Mouse (Mus musculus) lung, postnatal 0 days (tissue): ENCODE data around the gene Dusp9. TPM values are rescaled to one million over a fixed set of nuclear protein-coding genes. Genes with fewer than 3 reads are reported as not detected.
A peak's percentile ranks its signal among the peaks of the same experiment; 100 is the strongest.

ENCODE experiments used
- ATAC-seq: fragments of 200-750 bp; cut with Nextera tagmentation; 2 replicates; pipeline ENCODE4 v1.8.0; 2017; ENCODE audit warnings: moderate library complexity
- DNase-seq: peaks from one replicate; pipeline ENCODE4 v3.0.0-alpha.2; 2016; ENCODE audit warnings: low spot score
- H3K27ac ChIP-seq: fragments of 300-500 bp; sonication (generic); 2 replicates; pipeline ENCODE4 v1.5.1; 2014; ENCODE audit warnings: antibody characterized with exemption, mild to moderate bottlenecking, low read length, mixed read lengths
- H3K27me3 ChIP-seq: fragments of 300-500 bp; sonication (generic); replicated peaks from 2 replicates; pipeline ENCODE4 v1.6.1; 2014; ENCODE audit warnings: low read length, mixed read lengths; ENCODE audit not compliant: insufficient read depth
- H3K36me3 ChIP-seq: fragments of 300-500 bp; sonication (generic); 2 replicates; pipeline ENCODE4 v1.6.1; 2014; ENCODE audit warnings: low read length, mixed read lengths; ENCODE audit not compliant: insufficient read depth
- H3K4me1 ChIP-seq: fragments of 300-500 bp; sonication (generic); 2 replicates; pipeline ENCODE4 v1.6.1; 2014; ENCODE audit warnings: antibody characterized with exemption, low read depth, low read length, mixed read lengths; ENCODE audit not compliant: insufficient read depth
- H3K4me2 ChIP-seq: fragments of 300-500 bp; sonication (generic); replicated peaks from 2 replicates; pipeline ENCODE4 v1.6.1; 2014; ENCODE audit warnings: low read depth, mild to moderate bottlenecking, low read length, moderate library complexity, mixed read lengths
- H3K4me3 ChIP-seq: fragments of 300-500 bp; sonication (generic); 2 replicates; pipeline ENCODE4 v1.5.1; 2014; ENCODE audit warnings: low read depth, low read length
- H3K9ac ChIP-seq: fragments of 300-500 bp; sonication (generic); replicated peaks from 2 replicates; pipeline ENCODE4 v1.6.1; 2014; ENCODE audit warnings: low read depth, mild to moderate bottlenecking
- H3K9me3 ChIP-seq: fragments of 300-500 bp; sonication (generic); 2 replicates; pipeline ENCODE4 v1.6.1; 2016; ENCODE audit warnings: low read length, mixed read lengths
- CTCF ChIP-seq: IDR thresholded peaks from 2 replicates; pipeline ENCODE4 v1.5.1; 2016; ENCODE audit warnings: antibody characterized with exemption, mild to moderate bottlenecking
- EP300 ChIP-seq: IDR thresholded peaks from 2 replicates; pipeline ENCODE4 v1.6.1; 2016; ENCODE audit warnings: antibody characterized with exemption, mild to moderate bottlenecking, control low read depth
- WGBS: fragments of 180-500 bp; shearing (Covaris S2); extraction: QIAGEN DNeasy Blood & Tissue Kit; methylation state at CpG from one replicate; pipeline ENCODE4 v1.1.7; 2014; 5-methylcytosine and 5-hydroxymethylcytosine counted together
- polyA plus RNA-seq: library from polyadenylated mRNA; unstranded; fragments of >200 nt; fragmentation: Nextera tagmentation; extraction: Ambion mirVana; gene quantifications from 2 replicates; pipeline ENCODE4 v1.2.1, GENCODE M21; 2015

The Dusp9 gene
- polyA plus RNA-seq, 1 experiment from 2014 or later: 2.2 TPM

- Histone ChIP-seq H3K4me2 (no peak overlapping the region), H3K9me3 (no peaks in the 10 kb centered on the region), H3K9ac (no peak overlapping the region), H3K27ac (no peak overlapping the region), H3K4me1 (no peaks in the 10 kb centered on the region), H3K27me3 (no peaks in the 10 kb centered on the region), H3K4me3 (no peak overlapping the region), H3K36me3 (no peaks in the 10 kb centered on the region)
- 96% methylated on average over 1 of the region's 1 CpGs for WGBS
- TF ChIP-seq CTCF: no peak
- no peak for TF ChIP-seq EP300
- DNase-seq (no peak), ATAC-seq (no peak)
These were observed 23.3 kb upstream of the Dusp9 start for GRCm38 (mm10) chrX:73615876-73616275.

- no peak for DNase-seq
- Histone ChIP-seq H3K27me3 (no peaks in the 10 kb centered on the region), H3K36me3 (no peaks in the 10 kb centered on the region), H3K4me3 (no peak overlapping the region), H3K9me3 (no peaks in the 10 kb centered on the region), H3K4me2 (no peak overlapping the region), H3K27ac (no peak overlapping the region), H3K9ac (no peak overlapping the region), H3K4me1 (no peaks in the 10 kb centered on the region)
- no peak for TF ChIP-seq EP300
- no peak for TF ChIP-seq CTCF
- peak; percentile 30; the same call in 1 of the 2 replicates for ATAC-seq
These were observed 19.8 kb upstream of the Dusp9 start for GRCm38 (mm10) chrX:73619401-73619800.

- 65% methylated on average over 2 of the region's 2 CpGs for WGBS
- no peaks in the 10 kb centered on the region for H3K27me3 ChIP-seq
- H3K4me2 ChIP-seq: no peak overlapping the region
- no peaks in the 10 kb centered on the region for H3K9me3 ChIP-seq
- no peak overlapping the region for H3K4me3 ChIP-seq
- H3K36me3 ChIP-seq: no peaks in the 10 kb centered on the region
- ATAC-seq (no peak), DNase-seq (peak; percentile 19)
- no peak overlapping the region for H3K9ac ChIP-seq
- TF ChIP-seq CTCF: no peak
- TF ChIP-seq EP300: no peak
- no peak overlapping the region for H3K27ac ChIP-seq
- H3K4me1 ChIP-seq: no peaks in the 10 kb centered on the region
These were observed 19.3 kb upstream of the Dusp9 start for GRCm38 (mm10) chrX:73619890-73620289.

- Histone ChIP-seq H3K27me3 (no peaks in the 10 kb centered on the region), H3K4me3 (no peak overlapping the region), H3K36me3 (no peaks in the 10 kb centered on the region), H3K9ac (no peak overlapping the region), H3K27ac (no peak overlapping the region), H3K4me2 (no peak overlapping the region), H3K9me3 (no peaks in the 10 kb centered on the region), H3K4me1 (no peaks in the 10 kb centered on the region)
- no peak for DNase-seq
- ATAC-seq: no peak
- TF ChIP-seq EP300 (no peak), CTCF (no peak)
These were observed 12.2 kb upstream of the Dusp9 start for GRCm38 (mm10) chrX:73626981-73627380.

- no peak for ATAC-seq
- no peak overlapping the region for H3K4me3 ChIP-seq
- H3K27ac ChIP-seq: no peak overlapping the region
- 20% methylated on average over 13 of the region's 19 CpGs for WGBS
- peaks cover 4% of the 10 kb centered on the region; the same call in 1 of the 2 replicates for H3K27me3 ChIP-seq
- no peak for TF ChIP-seq CTCF
- TF ChIP-seq EP300: no peak
- DNase-seq: no peak
- H3K36me3 ChIP-seq: no peaks in the 10 kb centered on the region
- 0 out of 2 replicates have a peak, but pooled peaks cover 3% of the 10 kb centered on the region for H3K4me1 ChIP-seq
- H3K4me2 ChIP-seq: no peak overlapping the region
- no peak overlapping the region for H3K9ac ChIP-seq
- no peaks in the 10 kb centered on the region for H3K9me3 ChIP-seq
These were observed 3.8 kb upstream of the Dusp9 start for GRCm38 (mm10) chrX:73635425-73635824.

- no peak for DNase-seq
- Histone ChIP-seq H3K36me3 (no peaks in the 10 kb centered on the region), H3K9me3 (no peaks in the 10 kb centered on the region), H3K4me2 (peak overlapping the region; percentile 44), H3K4me1 (0 out of 2 replicates have a peak, but pooled peaks cover 3% of the 10 kb centered on the region), H3K4me3 (peak overlapping the region; percentile 17), H3K27ac (no peak overlapping the region), H3K27me3 (peaks cover 4% of the 10 kb centered on the region; the same call in 1 of the 2 replicates), H3K9ac (no peak overlapping the region)
- TF ChIP-seq CTCF: no peak
- TF ChIP-seq EP300: no peak
- 6% methylated on average over 17 of the region's 19 CpGs for WGBS
- no peak for ATAC-seq
These were observed 1.8 kb upstream of the Dusp9 start for GRCm38 (mm10) chrX:73637415-73637814.

- Histone ChIP-seq H3K9me3 (no peaks in the 10 kb centered on the region), H3K27me3 (peaks cover 4% of the 10 kb centered on the region; the same call in 1 of the 2 replicates), H3K4me2 (peak overlapping the region; percentile 49), H3K9ac (no peak overlapping the region), H3K36me3 (no peaks in the 10 kb centered on the region), H3K4me3 (peak overlapping the region; percentile 12), H3K4me1 (0 out of 2 replicates have a peak, but pooled peaks cover 3% of the 10 kb centered on the region), H3K27ac (no peak overlapping the region)
- DNase-seq (no peak), ATAC-seq (peak; percentile 16; the same call in 1 of the 2 replicates)
- no peak for TF ChIP-seq EP300
- 15% methylated on average over 32 of the region's 41 CpGs for WGBS
These were observed 766 bp downstream of the Dusp9 start for GRCm38 (mm10) chrX:73639901-73640469.
